Mouse (Mus musculus): ENCODE data around the gene Vps37c.

GRCm38 (mm10) chr19:10665499-10665898 lies 23.0 kb upstream of the Vps37c start:
- TF ChIP-seq CTCF (IDR thresholded peaks at IDR 0.05; ENCODE audit: low read depth) (peak; percentile 84), EP300 (IDR thresholded peaks at IDR 0.05; ENCODE audit: low read depth) (no peak)

All from heart, postnatal 0 days (tissue).